Mouse (Mus musculus): ENCODE results near the gene Jmjd1c. TPM values are rescaled to one million over a fixed set of nuclear protein-coding genes. Genes with fewer than 3 reads are reported as not detected.

Gene Jmjd1c
- polyA plus RNA-seq, 1 experiment from 2014 or later, result 52.4 TPM

- WGBS, result 91% methylated on average over 1 of the region's 1 CpGs
Measured at GRCm38 (mm10) chr10:67174049-67174448, 78.1 kb downstream of the Jmjd1c start.

DNA sequence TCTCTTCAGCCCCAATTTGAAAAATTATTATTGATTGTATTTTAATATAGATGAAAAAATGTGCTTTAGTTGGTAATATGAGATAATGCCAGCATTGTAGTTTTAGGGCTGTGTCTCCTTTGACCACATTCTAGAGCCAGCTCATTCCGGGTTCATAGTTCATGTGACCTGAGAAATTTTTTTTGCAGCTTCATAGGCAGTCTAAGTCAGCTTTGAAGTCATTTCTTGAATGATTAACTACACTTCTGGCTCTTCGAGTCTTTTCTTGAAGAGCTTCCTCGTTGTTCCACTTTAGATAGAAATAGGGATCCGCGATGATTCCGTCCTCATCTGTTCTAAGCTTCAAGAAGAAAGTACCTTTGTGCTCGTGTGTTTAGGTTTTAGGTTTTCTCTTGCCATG is 80.1 kb downstream of the Jmjd1c start:
- Histone ChIP-seq H3K4me3 (no peak overlapping the region), H3K27me3 (no peaks in the 10 kb centered on the region), H3K36me3 (no peaks in the 10 kb centered on the region), H3K9ac (no peak overlapping the region), H3K4me2 (no peak overlapping the region), H3K27ac (replicated peaks) (no peak overlapping the region), H3K4me1 (replicated peaks) (peaks cover 8% of the 10 kb centered on the region; the same call in 1 of the 2 replicates), H3K9me3 (no peaks in the 10 kb centered on the region)
- 83% methylated on average over 7 of the region's 7 CpGs for WGBS
- no peak for ATAC-seq (ENCODE audit: low read depth)

More at GRCm38 (mm10) chr10:67174049-67174448, 78.1 kb downstream of the Jmjd1c start:
- Histone ChIP-seq H3K9me3 (no peaks in the 10 kb centered on the region), H3K27me3 (no peaks in the 10 kb centered on the region), H3K9ac (no peak overlapping the region), H3K4me2 (no peak overlapping the region), H3K36me3 (no peaks in the 10 kb centered on the region), H3K4me1 (replicated peaks) (no peaks in the 10 kb centered on the region), H3K4me3 (no peak overlapping the region), H3K27ac (replicated peaks) (no peak overlapping the region)
- no peak for ATAC-seq (ENCODE audit: low read depth)

DNA sequence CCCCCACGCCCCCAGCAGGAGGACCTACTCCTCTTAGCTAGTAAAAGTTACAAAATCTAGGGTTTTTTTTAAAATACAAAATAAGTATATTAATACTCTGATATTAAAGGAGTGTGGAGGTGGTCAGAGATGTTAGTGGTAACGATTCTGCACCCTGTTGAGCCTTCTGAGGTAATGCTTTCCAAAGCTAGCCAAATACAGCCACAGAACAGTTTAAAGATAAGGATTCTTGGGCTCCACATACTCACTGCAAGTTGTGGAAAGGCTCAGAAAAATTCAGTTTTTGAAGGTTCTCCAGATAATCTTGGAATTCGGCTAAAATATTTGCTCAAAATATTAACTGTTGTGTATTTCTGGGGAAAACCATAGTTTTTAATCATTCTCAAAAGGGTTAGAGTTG is 81.0 kb downstream of the Jmjd1c start:
- Histone ChIP-seq H3K36me3 (no peaks in the 10 kb centered on the region), H3K9ac (no peak overlapping the region), H3K4me1 (replicated peaks) (peaks cover 8% of the 10 kb centered on the region), H3K27ac (replicated peaks) (no peak overlapping the region), H3K4me2 (no peak overlapping the region), H3K9me3 (no peaks in the 10 kb centered on the region), H3K27me3 (no peaks in the 10 kb centered on the region), H3K4me3 (no peak overlapping the region)
- ATAC-seq (ENCODE audit: low read depth), result no peak
- 85% methylated on average over 3 of the region's 3 CpGs for WGBS

GRCm38 (mm10) chr10:67177410-67177809 is 81.5 kb downstream of the Jmjd1c start:
- no peak overlapping the region for H3K4me2 ChIP-seq
- H3K9me3 ChIP-seq, result no peaks in the 10 kb centered on the region
- no peak overlapping the region for H3K4me3 ChIP-seq
- no peaks in the 10 kb centered on the region for H3K27me3 ChIP-seq
- H3K27ac ChIP-seq (replicated peaks), result no peak overlapping the region
- ATAC-seq (ENCODE audit: low read depth), result no peak
- H3K4me1 ChIP-seq (replicated peaks), result peaks cover 8% of the 10 kb centered on the region
- WGBS, result 81% methylated on average over 4 of the region's 4 CpGs
- H3K9ac ChIP-seq, result no peak overlapping the region
- H3K36me3 ChIP-seq, result no peaks in the 10 kb centered on the region

- Histone ChIP-seq H3K9me3 (no peaks in the 10 kb centered on the region), H3K4me1 (replicated peaks) (peaks cover 16% of the 10 kb centered on the region), H3K27ac (replicated peaks) (no peak overlapping the region), H3K9ac (no peak overlapping the region), H3K4me2 (no peak overlapping the region), H3K4me3 (no peak overlapping the region), H3K27me3 (no peaks in the 10 kb centered on the region), H3K36me3 (no peaks in the 10 kb centered on the region)
- no peak for ATAC-seq (ENCODE audit: low read depth)
- WGBS, result 94% methylated on average over 8 of the region's 8 CpGs
Measured at GRCm38 (mm10) chr10:67180021-67180420, 84.1 kb downstream of the Jmjd1c start.

DNA sequence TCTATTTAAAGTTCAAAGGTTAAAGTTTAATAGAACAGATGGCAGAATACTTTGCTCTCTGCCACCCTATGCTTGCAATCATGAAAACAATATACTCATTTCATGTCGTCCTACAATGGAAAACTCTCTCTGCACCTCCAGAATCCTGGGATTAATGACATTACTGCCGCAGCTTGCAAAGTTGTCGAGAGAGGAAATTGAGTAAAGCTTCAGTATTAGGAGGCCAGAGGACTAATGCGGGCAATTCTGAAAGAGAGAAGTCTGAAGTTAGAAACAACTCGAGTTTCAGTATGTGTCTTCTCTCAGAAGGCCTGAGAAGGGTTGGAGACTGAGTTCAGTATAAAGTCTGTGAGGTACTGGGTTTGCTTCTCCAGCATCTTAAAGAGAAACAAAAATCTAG is 84.9 kb downstream of the Jmjd1c start:
- H3K9me3 ChIP-seq, result no peaks in the 10 kb centered on the region
- H3K27me3 ChIP-seq, result no peaks in the 10 kb centered on the region
- no peaks in the 10 kb centered on the region for H3K36me3 ChIP-seq
- peaks cover 16% of the 10 kb centered on the region for H3K4me1 ChIP-seq (replicated peaks)
- 67% methylated on average over 5 of the region's 5 CpGs for WGBS
- no peak overlapping the region for H3K4me2 ChIP-seq
- ATAC-seq (ENCODE audit: low read depth), result no peak
- no peak overlapping the region for H3K4me3 ChIP-seq
- no peak overlapping the region for H3K9ac ChIP-seq
- H3K27ac ChIP-seq (replicated peaks), result no peak overlapping the region

DNA sequence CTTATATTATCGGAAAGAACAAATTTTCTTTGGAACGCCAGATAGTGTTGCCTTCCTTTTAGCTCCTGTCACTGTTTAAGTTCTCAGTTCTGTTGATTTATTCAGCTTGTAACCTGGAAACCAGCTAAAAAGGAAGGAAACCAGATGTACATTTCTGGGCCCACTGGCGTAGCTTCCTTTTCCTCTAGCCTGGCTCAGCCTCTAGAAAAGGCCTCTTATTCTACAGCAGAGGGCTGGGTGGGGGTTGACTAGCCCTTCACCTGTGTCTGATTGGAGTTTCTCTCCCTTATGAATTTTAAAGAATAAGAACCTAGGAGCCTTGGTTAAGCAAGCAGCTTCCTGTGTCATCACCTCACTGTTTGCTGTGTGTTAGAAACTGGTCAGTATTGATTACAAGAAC is 86.7 kb downstream of the Jmjd1c start:
- no peaks in the 10 kb centered on the region for H3K27me3 ChIP-seq
- no peak overlapping the region for H3K4me2 ChIP-seq
- H3K4me3 ChIP-seq, result no peak overlapping the region
- H3K9me3 ChIP-seq, result no peaks in the 10 kb centered on the region
- 45% methylated on average over 3 of the region's 3 CpGs for WGBS
- no peak for ATAC-seq (ENCODE audit: low read depth)
- H3K27ac ChIP-seq (replicated peaks), result 0 out of 2 replicates have a peak overlapping the region, but pooled peaks have one; percentile 6
- no peaks in the 10 kb centered on the region for H3K36me3 ChIP-seq
- no peak overlapping the region for H3K9ac ChIP-seq
- H3K4me1 ChIP-seq (replicated peaks), result peaks cover 29% of the 10 kb centered on the region

- H3K4me3 ChIP-seq, result no peak overlapping the region
- H3K9me3 ChIP-seq, result no peaks in the 10 kb centered on the region
- no peak overlapping the region for H3K4me2 ChIP-seq
- 76% methylated on average over 1 of the region's 1 CpGs for WGBS
- no peak overlapping the region for H3K27ac ChIP-seq (replicated peaks)
- H3K9ac ChIP-seq, result no peak overlapping the region
- H3K4me1 ChIP-seq (replicated peaks), result peaks cover 33% of the 10 kb centered on the region
- H3K36me3 ChIP-seq, result no peaks in the 10 kb centered on the region
- no peaks in the 10 kb centered on the region for H3K27me3 ChIP-seq
- no peak for ATAC-seq (ENCODE audit: low read depth)
Measured at GRCm38 (mm10) chr10:67183086-67183485, 87.2 kb downstream of the Jmjd1c start.

DNA sequence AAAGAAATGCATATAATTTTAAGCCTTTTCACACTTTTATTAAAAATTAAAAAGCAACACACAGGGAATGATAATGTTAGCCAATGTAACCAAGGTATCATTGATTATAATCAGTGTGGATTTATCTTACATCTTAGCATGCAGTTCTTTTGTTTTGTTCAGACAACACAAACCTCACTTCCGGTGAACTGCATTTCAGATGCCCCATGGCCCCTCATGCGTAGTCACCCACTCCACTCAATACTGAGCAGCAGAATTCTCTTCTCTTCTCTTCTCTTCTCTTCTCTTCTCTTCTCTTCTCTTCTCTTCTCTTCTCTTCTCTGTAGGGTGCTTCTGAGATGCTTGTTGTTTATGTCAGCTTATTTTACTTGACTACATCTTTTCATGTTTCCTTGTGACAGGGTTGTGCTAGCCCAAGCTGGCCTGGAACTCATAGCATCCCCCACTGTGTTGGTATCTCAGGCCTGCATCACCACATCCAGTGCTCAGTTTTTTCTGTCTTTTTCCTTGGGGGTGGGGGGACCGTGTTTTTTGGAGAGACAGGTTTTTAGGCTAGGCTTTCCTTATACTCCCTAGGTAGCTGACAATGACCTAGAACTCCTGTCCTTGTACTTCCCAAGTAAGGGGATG is 88.6 kb downstream of the Jmjd1c start:
- H3K4me2 ChIP-seq, result peak overlapping the region; percentile 4; the same call in 1 of the 2 replicates
- peaks cover 41% of the 10 kb centered on the region for H3K4me1 ChIP-seq (replicated peaks)
- H3K27ac ChIP-seq (replicated peaks), result no peak overlapping the region
- H3K27me3 ChIP-seq, result no peaks in the 10 kb centered on the region
- 44% methylated on average over 3 of the region's 3 CpGs for WGBS
- no peak overlapping the region for H3K9ac ChIP-seq
- no peaks in the 10 kb centered on the region for H3K9me3 ChIP-seq
- H3K4me3 ChIP-seq, result no peak overlapping the region
- no peak for ATAC-seq (ENCODE audit: low read depth)
- no peaks in the 10 kb centered on the region for H3K36me3 ChIP-seq

DNA sequence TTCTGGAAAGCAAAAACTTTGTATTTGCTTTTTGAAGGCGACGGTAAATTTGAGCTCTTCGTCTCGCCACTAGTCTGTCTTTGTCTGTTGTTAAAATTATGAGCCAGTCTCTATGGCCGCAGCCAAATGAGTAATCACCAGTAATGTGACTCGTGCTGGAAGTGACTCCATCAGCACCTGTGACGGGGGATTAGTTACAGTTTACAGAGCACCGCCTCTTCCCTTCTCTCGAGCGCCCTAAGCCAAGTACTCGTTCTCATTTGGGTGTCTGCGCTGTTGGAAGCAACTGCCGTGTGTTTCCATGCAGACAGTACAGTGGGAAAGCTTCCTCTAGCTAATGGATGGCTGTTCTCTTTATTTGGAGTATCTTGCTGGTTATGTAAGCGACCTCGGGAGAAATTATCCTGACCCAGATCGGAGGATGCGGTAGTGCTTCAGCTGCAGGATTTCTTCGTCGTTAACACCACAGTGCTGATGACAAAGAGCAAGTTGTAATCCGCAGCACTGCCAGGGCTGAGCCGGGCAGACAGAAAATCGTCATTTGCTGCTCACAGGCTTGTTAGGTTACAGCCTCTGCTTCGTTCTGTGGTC is 89.7 kb downstream of the Jmjd1c start:
- no peaks in the 10 kb centered on the region for H3K9me3 ChIP-seq
- ATAC-seq (ENCODE audit: low read depth), result peak; percentile 92
- no peaks in the 10 kb centered on the region for H3K27me3 ChIP-seq
- under 1% methylated on average over 23 of the region's 23 CpGs for WGBS
- peak overlapping the region; percentile 93 for H3K27ac ChIP-seq (replicated peaks)
- H3K36me3 ChIP-seq, result peaks cover 3% of the 10 kb centered on the region; the same call in 1 of the 2 replicates
- peak overlapping the region; percentile 63 for H3K4me2 ChIP-seq
- H3K4me3 ChIP-seq, result peak overlapping the region; percentile 43
- H3K9ac ChIP-seq, result peak overlapping the region; percentile 70
- H3K4me1 ChIP-seq (replicated peaks), result peaks cover 39% of the 10 kb centered on the region

DNA sequence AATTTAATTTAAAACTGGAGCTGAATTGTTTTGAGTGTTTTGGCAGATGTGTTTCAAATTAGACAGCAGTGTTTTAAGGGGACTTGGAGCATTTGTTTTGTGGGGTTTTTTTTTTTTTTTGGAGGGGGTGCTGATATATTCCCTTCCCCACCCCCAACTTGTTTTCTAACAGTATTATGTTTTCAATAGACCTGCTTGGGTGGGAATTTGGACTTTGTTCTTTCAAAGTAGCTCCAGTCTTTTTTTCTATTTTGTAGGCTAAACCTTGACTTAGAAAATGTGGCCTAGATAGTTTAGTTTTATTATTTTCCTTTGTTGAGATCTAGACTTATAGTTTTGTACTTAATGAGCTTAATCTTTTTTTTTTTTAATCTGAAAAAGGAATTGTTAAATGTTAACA is 90.6 kb downstream of the Jmjd1c start:
- H3K4me2 ChIP-seq, result peak overlapping the region; percentile 63
- peak overlapping the region; percentile 43 for H3K4me3 ChIP-seq
- no peak for ATAC-seq (ENCODE audit: low read depth)
- H3K4me1 ChIP-seq (replicated peaks), result peaks cover 35% of the 10 kb centered on the region
- no peaks in the 10 kb centered on the region for H3K27me3 ChIP-seq
- H3K9me3 ChIP-seq, result no peaks in the 10 kb centered on the region
- H3K27ac ChIP-seq (replicated peaks), result peak overlapping the region; percentile 93
- peaks cover 3% of the 10 kb centered on the region; the same call in 1 of the 2 replicates for H3K36me3 ChIP-seq
- H3K9ac ChIP-seq, result peak overlapping the region; percentile 70

DNA sequence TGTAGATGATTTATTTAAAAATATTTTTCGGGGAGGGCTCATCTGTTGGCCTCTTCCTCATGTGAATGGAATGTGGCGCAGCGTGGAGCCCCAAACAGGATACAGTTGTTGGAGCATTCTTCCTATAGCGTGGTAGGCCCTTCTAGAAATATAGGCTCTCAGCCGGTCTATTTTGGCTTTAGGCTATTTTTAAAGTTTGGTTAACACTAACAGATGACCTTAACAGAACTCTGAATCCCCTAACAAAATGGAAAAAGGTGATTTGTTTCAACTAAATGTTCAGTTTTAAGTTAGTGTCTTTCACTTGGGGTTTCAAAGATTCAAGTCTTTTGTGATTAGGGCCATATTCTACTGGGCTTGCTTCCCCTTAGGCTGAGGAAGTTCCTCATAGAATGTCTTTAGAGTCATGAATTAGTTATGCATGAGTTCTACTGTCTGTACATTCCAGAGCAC is 91.1 kb downstream of the Jmjd1c start:
- ATAC-seq (ENCODE audit: low read depth), result no peak
- H3K4me3 ChIP-seq, result peak overlapping the region; percentile 43
- H3K27ac ChIP-seq (replicated peaks), result peak overlapping the region; percentile 59; the same call in 1 of the 2 replicates
- H3K4me1 ChIP-seq (replicated peaks), result peaks cover 35% of the 10 kb centered on the region
- H3K4me2 ChIP-seq, result peak overlapping the region; percentile 63
- WGBS, result 9% methylated on average over 5 of the region's 5 CpGs
- H3K27me3 ChIP-seq, result no peaks in the 10 kb centered on the region
- no peaks in the 10 kb centered on the region for H3K9me3 ChIP-seq
- peak overlapping the region; percentile 70 for H3K9ac ChIP-seq
- H3K36me3 ChIP-seq, result peaks cover 3% of the 10 kb centered on the region; the same call in 1 of the 2 replicates
